Mouse (Mus musculus): ENCODE measurements at regions not wholly inside any gene's neighbourhood (a gene's known extent, or its start where the extent isn't known, plus 50 kb on each side); places are given as distances from the start of the nearest gene placed in this dataset.

DNA sequence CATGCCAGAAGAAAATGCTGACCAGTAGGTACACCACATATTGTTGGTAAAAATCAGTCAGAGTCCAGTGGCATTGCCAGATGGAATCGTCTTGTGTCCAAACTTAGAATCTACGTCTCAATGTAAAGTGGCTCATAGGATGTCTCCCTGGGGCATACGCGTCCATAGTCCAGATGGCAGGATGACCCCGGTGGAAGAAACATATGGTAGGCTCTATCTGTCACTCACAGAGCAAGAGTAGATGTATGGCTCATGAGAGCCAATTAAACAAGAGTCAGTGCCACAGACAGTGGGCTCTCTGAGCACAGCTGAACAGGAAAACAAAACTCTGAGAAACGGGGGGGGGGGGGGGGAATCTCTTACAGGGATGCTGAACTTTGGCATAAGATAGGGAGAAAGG is 187.3 kb downstream of the Enc1 start:
- Histone ChIP-seq H3K9ac (replicated peaks; ENCODE audit: low read length) (no peak overlapping the region), H3K27ac (replicated peaks; ENCODE audit: low read depth, low read length) (no peak overlapping the region), H3K36me3 (ENCODE audit: control insufficient read depth, insufficient read depth, low read length) (no peaks in the 10 kb centered on the region), H3K4me1 (ENCODE audit: control insufficient read depth, insufficient read depth, low read length) (peaks cover 3% of the 10 kb centered on the region), H3K27me3 (ENCODE audit: control insufficient read depth, insufficient read depth, low read length) (no peaks in the 10 kb centered on the region), H3K9me3 (ENCODE audit: control insufficient read depth, low read length) (no peaks in the 10 kb centered on the region), H3K4me2 (ENCODE audit: low read length) (no peak overlapping the region), H3K4me3 (replicated peaks; ENCODE audit: low read depth, low read length) (no peak overlapping the region)
- no peak for DNase-seq
- WGBS, result 57% methylated on average over 6 of the region's 6 CpGs
- no peak for ATAC-seq (ENCODE audit: low FRiP score, low TSS enrichment)

DNA sequence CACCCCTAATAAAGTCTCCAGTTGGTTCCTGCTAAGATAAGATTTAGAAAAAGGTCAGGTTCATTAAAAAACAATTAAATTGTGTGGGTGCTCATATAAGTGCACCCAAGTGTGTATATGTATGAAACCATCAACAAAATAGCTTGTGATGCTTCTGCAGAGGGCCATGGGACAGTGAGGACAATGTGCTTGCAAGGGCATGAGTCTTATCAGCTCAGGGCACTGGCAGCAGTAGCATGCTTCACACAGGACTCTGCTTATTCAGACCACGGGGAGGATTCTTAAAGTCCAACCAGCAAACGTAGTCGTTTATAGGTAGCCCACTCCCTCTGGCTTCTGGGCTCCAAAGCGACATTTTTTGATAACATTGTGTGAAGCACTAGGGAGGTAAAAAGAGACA is 186.6 kb downstream of the Enc1 start:
- no peak for ATAC-seq (ENCODE audit: low FRiP score, low TSS enrichment)
- 76% methylated on average over 4 of the region's 4 CpGs for WGBS

DNA sequence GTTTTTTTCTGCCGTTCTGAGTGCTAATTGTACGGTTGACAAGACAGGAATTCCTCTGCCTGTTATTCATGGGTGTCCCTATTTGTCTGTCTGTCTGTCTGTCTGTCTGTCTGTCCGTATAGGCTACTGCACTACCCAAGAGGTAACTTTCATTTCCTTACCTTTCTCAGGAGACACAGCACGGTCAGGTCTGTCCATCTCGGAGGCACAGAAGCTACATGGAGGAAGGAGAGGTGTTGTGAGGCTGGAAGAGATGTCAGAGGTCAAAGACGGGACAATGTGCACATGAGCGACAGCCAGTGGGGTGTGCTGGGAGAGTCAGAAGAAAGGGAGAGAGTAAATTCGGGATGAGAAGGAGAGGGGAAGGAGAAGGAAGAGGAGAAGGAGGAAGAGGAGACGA is 184.8 kb downstream of the Enc1 start:
- Histone ChIP-seq H3K4me3 (replicated peaks; ENCODE audit: low read depth, low read length) (no peak overlapping the region), H3K27me3 (ENCODE audit: control insufficient read depth, insufficient read depth, low read length) (no peaks in the 10 kb centered on the region), H3K4me1 (ENCODE audit: control insufficient read depth, insufficient read depth, low read length) (peaks cover 5% of the 10 kb centered on the region), H3K9ac (replicated peaks; ENCODE audit: low read length) (no peak overlapping the region), H3K36me3 (ENCODE audit: control insufficient read depth, insufficient read depth, low read length) (no peaks in the 10 kb centered on the region), H3K9me3 (ENCODE audit: control insufficient read depth, low read length) (no peaks in the 10 kb centered on the region), H3K4me2 (ENCODE audit: low read length) (no peak overlapping the region), H3K27ac (replicated peaks; ENCODE audit: low read depth, low read length) (no peak overlapping the region)
- DNase-seq (no peak), ATAC-seq (ENCODE audit: low FRiP score, low TSS enrichment) (no peak)
- 86% methylated on average over 9 of the region's 9 CpGs for WGBS

More for the DNA sequence above, 186.6 kb downstream of the Enc1 start:
- Histone ChIP-seq H3K4me3 (replicated peaks; ENCODE audit: low read depth, low read length) (no peak overlapping the region), H3K27ac (replicated peaks; ENCODE audit: low read depth, low read length) (no peak overlapping the region), H3K9me3 (ENCODE audit: control insufficient read depth, low read length) (no peaks in the 10 kb centered on the region), H3K36me3 (ENCODE audit: control insufficient read depth, insufficient read depth, low read length) (no peaks in the 10 kb centered on the region), H3K9ac (replicated peaks; ENCODE audit: low read length) (no peak overlapping the region), H3K27me3 (ENCODE audit: control insufficient read depth, insufficient read depth, low read length) (no peaks in the 10 kb centered on the region), H3K4me1 (ENCODE audit: control insufficient read depth, insufficient read depth, low read length) (peaks cover 5% of the 10 kb centered on the region), H3K4me2 (ENCODE audit: low read length) (no peak overlapping the region)
- DNase-seq, result no peak

DNA sequence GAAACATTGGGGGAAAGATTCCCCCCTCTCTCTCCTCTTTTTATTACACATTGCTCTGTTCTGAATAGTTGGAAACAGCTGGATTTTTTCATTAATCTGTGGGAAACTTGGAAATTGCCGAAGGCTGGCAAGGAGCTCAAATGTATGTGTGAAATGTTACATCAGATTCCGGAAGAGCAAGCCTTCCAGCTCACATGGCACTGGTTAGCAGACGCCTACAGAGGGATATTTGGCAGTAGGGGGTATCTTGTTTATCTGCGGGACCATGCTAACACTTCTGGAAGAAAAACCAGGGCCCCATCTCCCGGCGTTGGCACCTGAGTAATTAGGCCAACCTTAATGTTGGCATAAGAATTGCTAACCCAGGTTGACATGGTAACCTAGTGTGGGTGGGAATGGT is 183.0 kb downstream of the Enc1 start:
- Histone ChIP-seq H3K27ac (replicated peaks; ENCODE audit: low read depth, low read length) (no peak overlapping the region), H3K27me3 (ENCODE audit: control insufficient read depth, insufficient read depth, low read length) (no peaks in the 10 kb centered on the region), H3K36me3 (ENCODE audit: control insufficient read depth, insufficient read depth, low read length) (no peaks in the 10 kb centered on the region), H3K4me1 (ENCODE audit: control insufficient read depth, insufficient read depth, low read length) (peaks cover 5% of the 10 kb centered on the region), H3K9ac (replicated peaks; ENCODE audit: low read length) (no peak overlapping the region), H3K9me3 (ENCODE audit: control insufficient read depth, low read length) (no peaks in the 10 kb centered on the region), H3K4me2 (ENCODE audit: low read length) (no peak overlapping the region), H3K4me3 (replicated peaks; ENCODE audit: low read depth, low read length) (no peak overlapping the region)
- ATAC-seq (ENCODE audit: low FRiP score, low TSS enrichment) (no peak), DNase-seq (no peak)
- WGBS, result 65% methylated on average over 6 of the region's 6 CpGs

DNA sequence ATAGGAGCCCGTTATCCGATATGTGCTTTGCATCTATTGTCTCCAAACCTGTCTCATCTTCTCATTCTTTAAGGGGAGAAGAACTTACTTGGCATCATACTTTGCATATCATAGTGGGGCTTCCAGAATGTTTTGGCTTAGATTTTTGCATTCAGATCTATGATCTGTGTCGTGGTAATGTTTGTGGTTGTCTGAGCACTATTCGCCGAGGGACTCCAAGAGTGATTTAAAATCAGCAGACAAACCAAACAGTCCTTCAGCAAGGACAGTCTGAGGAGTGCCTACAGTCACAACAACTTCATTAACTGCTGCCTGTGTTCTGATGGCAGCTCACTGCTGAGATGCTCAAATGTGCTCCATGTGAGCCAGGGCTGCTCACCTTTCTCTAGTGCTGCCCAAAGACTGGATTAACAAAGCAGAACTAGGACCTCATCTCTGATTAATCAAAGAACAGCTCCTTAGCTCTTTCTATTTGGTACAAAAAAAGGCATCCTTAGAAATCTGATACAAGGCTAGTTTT is 182.5 kb downstream of the Enc1 start:
- H3K4me2 ChIP-seq (ENCODE audit: low read length), result no peak overlapping the region
- no peak overlapping the region for H3K27ac ChIP-seq (replicated peaks; ENCODE audit: low read depth, low read length)
- WGBS, result 74% methylated on average over 5 of the region's 5 CpGs
- peaks cover 5% of the 10 kb centered on the region for H3K4me1 ChIP-seq (ENCODE audit: control insufficient read depth, insufficient read depth, low read length)
- H3K27me3 ChIP-seq (ENCODE audit: control insufficient read depth, insufficient read depth, low read length), result no peaks in the 10 kb centered on the region
- no peak overlapping the region for H3K9ac ChIP-seq (replicated peaks; ENCODE audit: low read length)
- no peaks in the 10 kb centered on the region for H3K36me3 ChIP-seq (ENCODE audit: control insufficient read depth, insufficient read depth, low read length)
- no peak overlapping the region for H3K4me3 ChIP-seq (replicated peaks; ENCODE audit: low read depth, low read length)
- ATAC-seq (ENCODE audit: low FRiP score, low TSS enrichment) (no peak), DNase-seq (no peak)
- no peaks in the 10 kb centered on the region for H3K9me3 ChIP-seq (ENCODE audit: control insufficient read depth, low read length)

DNA sequence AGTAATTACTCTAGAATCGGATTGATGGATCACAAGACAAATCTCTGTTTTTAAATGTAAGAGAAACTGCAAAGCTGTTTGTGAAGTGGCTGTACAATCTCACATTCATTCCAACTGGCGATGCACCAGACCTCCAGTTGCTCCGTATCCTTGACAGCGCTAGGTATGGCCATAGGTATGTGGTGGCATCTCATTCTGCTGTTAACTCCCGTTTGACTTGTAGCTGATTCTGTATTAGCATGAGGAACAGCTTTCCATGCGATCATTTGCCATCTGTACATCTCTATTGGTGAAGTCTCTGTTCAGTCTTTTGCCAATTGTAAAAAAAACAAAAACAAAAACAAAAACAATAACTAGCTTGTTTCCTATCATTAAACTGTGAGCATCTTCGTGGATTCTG is 182.0 kb downstream of the Enc1 start:
- DNase-seq (no peak), ATAC-seq (ENCODE audit: low FRiP score, low TSS enrichment) (no peak)
- Histone ChIP-seq H3K27ac (replicated peaks; ENCODE audit: low read depth, low read length) (no peak overlapping the region), H3K27me3 (ENCODE audit: control insufficient read depth, insufficient read depth, low read length) (no peaks in the 10 kb centered on the region), H3K9me3 (ENCODE audit: control insufficient read depth, low read length) (no peaks in the 10 kb centered on the region), H3K36me3 (ENCODE audit: control insufficient read depth, insufficient read depth, low read length) (no peaks in the 10 kb centered on the region), H3K4me3 (replicated peaks; ENCODE audit: low read depth, low read length) (no peak overlapping the region), H3K4me1 (ENCODE audit: control insufficient read depth, insufficient read depth, low read length) (peaks cover 5% of the 10 kb centered on the region), H3K4me2 (ENCODE audit: low read length) (no peak overlapping the region), H3K9ac (replicated peaks; ENCODE audit: low read length) (no peak overlapping the region)
- 63% methylated on average over 7 of the region's 7 CpGs for WGBS

DNA sequence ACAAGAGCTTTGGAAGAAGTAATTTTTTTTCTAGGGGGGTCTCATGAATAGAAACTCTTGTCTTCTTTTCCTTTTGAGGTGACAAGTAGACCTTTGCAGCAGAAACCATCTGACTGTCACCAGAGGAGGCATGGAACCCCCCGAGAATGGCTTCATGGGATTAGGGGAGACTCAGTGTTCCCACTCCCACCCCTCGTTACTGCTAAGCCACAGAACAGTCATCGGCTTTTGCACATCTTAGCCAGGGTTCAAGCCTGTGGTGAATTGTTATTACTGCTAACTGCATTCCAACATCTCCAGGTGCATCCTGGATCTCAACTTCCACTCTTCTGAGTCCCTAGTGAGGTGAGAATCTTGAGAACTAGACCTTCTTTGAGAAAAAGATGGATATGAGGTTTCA is 180.9 kb downstream of the Enc1 start:
- Histone ChIP-seq H3K9ac (replicated peaks; ENCODE audit: low read length) (no peak overlapping the region), H3K9me3 (ENCODE audit: control insufficient read depth, low read length) (no peaks in the 10 kb centered on the region), H3K36me3 (ENCODE audit: control insufficient read depth, insufficient read depth, low read length) (no peaks in the 10 kb centered on the region), H3K4me1 (ENCODE audit: control insufficient read depth, insufficient read depth, low read length) (peaks cover 5% of the 10 kb centered on the region), H3K27me3 (ENCODE audit: control insufficient read depth, insufficient read depth, low read length) (no peaks in the 10 kb centered on the region), H3K4me3 (replicated peaks; ENCODE audit: low read depth, low read length) (no peak overlapping the region), H3K4me2 (ENCODE audit: low read length) (no peak overlapping the region), H3K27ac (replicated peaks; ENCODE audit: low read depth, low read length) (no peak overlapping the region)
- WGBS, result 82% methylated on average over 3 of the region's 3 CpGs
- DNase-seq (no peak), ATAC-seq (ENCODE audit: low FRiP score, low TSS enrichment) (no peak)

DNA sequence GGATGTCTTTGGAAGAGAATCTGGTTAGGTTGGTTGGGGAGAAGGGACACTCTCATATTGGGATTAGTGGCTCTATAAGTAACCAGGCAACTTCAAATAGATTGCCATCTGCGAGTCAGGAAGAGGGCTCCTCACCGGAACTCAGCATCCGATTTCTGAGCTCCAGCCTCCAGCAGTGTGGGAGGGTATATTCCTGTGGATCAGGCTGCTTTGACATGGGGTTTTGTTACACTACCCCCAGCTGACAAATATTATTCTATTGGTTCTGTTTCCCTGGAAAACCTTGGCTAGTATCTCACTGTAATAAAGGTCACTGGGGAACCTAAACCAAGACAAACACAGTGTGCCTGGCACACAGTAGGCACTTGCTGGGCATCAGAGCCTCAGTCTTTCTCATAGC is 179.9 kb downstream of the Enc1 start:
- no peaks in the 10 kb centered on the region for H3K27me3 ChIP-seq (ENCODE audit: control insufficient read depth, insufficient read depth, low read length)
- no peaks in the 10 kb centered on the region for H3K9me3 ChIP-seq (ENCODE audit: control insufficient read depth, low read length)
- 71% methylated on average over 3 of the region's 3 CpGs for WGBS
- H3K4me3 ChIP-seq (replicated peaks; ENCODE audit: low read depth, low read length), result no peak overlapping the region
- no peaks in the 10 kb centered on the region for H3K36me3 ChIP-seq (ENCODE audit: control insufficient read depth, insufficient read depth, low read length)
- H3K9ac ChIP-seq (replicated peaks; ENCODE audit: low read length), result no peak overlapping the region
- ATAC-seq (ENCODE audit: low FRiP score, low TSS enrichment) (no peak), DNase-seq (no peak)
- peaks cover 7% of the 10 kb centered on the region for H3K4me1 ChIP-seq (ENCODE audit: control insufficient read depth, insufficient read depth, low read length)
- no peak overlapping the region for H3K27ac ChIP-seq (replicated peaks; ENCODE audit: low read depth, low read length)
- no peak overlapping the region for H3K4me2 ChIP-seq (ENCODE audit: low read length)

DNA sequence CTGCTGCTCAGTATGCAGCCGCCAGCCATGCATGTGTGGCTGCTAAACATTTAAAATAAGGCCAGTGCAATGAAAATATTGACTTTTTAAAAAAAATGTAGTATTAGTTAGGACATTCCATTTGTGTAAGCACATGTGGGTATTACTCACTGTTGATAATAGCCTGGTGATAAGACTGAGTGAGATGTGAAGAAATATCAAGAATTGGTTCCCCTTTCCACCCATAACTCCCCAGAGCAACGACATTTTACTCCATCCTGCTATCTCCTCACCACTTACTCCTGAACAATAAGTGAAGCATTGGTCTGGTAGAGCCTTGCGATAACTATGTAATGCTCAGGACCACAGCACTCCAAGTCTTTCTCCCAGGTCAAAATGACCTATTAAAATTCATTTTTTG is 178.2 kb downstream of the Enc1 start:
- 92% methylated on average over 3 of the region's 3 CpGs for WGBS
- no peak for DNase-seq
- no peak for ATAC-seq (ENCODE audit: low FRiP score, low TSS enrichment)
- Histone ChIP-seq H3K4me1 (ENCODE audit: control insufficient read depth, insufficient read depth, low read length) (peaks cover 12% of the 10 kb centered on the region), H3K36me3 (ENCODE audit: control insufficient read depth, insufficient read depth, low read length) (no peaks in the 10 kb centered on the region), H3K9ac (replicated peaks; ENCODE audit: low read length) (no peak overlapping the region), H3K4me2 (ENCODE audit: low read length) (no peak overlapping the region), H3K4me3 (replicated peaks; ENCODE audit: low read depth, low read length) (no peak overlapping the region), H3K9me3 (ENCODE audit: control insufficient read depth, low read length) (no peaks in the 10 kb centered on the region), H3K27me3 (ENCODE audit: control insufficient read depth, insufficient read depth, low read length) (no peaks in the 10 kb centered on the region), H3K27ac (replicated peaks; ENCODE audit: low read depth, low read length) (no peak overlapping the region)

Data from midbrain, embryonic 14.5 days (tissue).